ENCODE assay signal across 8 mouse cellular contexts in the genomic region with DNA sequence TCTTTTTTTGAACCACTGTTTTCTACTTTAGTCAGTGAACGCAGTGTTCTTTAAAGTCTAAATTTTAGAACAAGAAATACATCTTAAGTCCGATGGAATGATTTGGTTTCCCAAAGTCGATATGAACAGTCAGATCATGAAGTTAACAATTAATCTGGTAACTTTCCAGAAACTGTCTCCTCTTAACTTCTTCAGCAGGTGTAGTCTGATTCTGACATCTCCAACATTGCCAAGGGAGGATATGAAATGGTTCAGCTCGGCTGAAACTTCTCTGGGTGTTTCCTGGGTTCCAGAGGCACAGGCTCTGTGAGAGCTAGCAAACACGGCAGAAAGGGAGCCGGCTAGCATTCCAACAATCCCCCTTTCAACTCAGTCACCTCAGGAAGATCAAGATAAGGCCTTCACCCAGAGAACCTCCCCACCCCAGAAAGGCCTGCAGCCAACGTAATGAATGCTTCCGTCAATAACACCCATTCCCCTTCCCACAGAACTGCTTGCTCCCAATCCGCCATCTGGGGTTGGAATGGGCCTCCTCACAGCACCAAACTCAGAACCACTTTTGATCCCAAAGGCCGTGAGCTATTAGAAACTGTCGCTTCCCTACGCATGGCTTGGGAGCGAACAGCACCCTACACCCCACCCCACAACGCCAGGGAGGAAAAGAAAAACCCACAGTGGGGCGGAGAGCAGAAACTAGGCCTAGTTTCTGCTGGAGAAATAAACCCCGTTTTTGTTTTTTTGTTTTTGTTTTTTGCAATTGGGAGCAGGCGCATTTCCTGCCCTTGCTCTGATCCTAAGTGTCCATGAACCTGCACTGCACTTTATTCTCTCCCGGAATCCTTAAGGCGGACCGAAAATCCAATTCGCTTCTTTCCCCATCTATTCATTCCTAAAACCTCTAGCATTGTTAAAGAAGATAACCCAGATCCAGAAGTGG. TPM values are rescaled to one million over a fixed set of nuclear protein-coding genes. Genes with fewer than 3 reads are reported as not detected.
DNase-seq lines count a peak whose midpoint lies in the region; ATAC-seq and TF ChIP-seq lines count a peak whose summit lies in the region.

No protein-coding gene starts in this region.

- H3K4me3 ChIP-seq in MEL (ENCODE audit: control insufficient read depth in 1 of 2, insufficient read depth in 1 of 2, low read depth in 2 of 2, low read length in 2 of 2) = peak overlapping the region; percentile 70 to 98
- H3K4me3 ChIP-seq in heart, embryonic 11.5 days (ENCODE audit: low read depth, low read length) = peak overlapping the region; percentile 99
- peak overlapping the region; percentile 97 for H3K4me3 ChIP-seq in kidney, embryonic 16.5 days (ENCODE audit: low read length)
- peak overlapping the region; percentile 96 for H3K4me3 ChIP-seq in lung, postnatal 0 days (ENCODE audit: low read depth, low read length)

- TF ChIP-seq RAD21 in MEL (IDR thresholded peaks at IDR 0.05; ENCODE audit: low read depth, low read length) = no peak

- H3K4me1 ChIP-seq in MEL (ENCODE audit: control insufficient read depth in 1 of 2, insufficient read depth in 2 of 2, low read length in 2 of 2) = peaks cover 11 to 26% of the 10 kb centered on the region in 2 experiments
- H3K4me1 ChIP-seq in heart, embryonic 11.5 days (ENCODE audit: control insufficient read depth, insufficient read depth, low read length) = peaks cover 8% of the 10 kb centered on the region
- H3K4me1 ChIP-seq in kidney, embryonic 16.5 days (ENCODE audit: insufficient read depth, low read length) = peaks cover 12% of the 10 kb centered on the region
- peaks cover 14% of the 10 kb centered on the region; the same call in 1 of the 2 replicates for H3K4me1 ChIP-seq in lung, postnatal 0 days (ENCODE audit: insufficient read depth, low read depth, low read length)

- DNase-seq in adrenal gland, adult (ENCODE audit: inconsistent age in 2 of 2, low spot score in 1 of 2) = peak; percentile 42 to 81
- no peak for DNase-seq in adrenal gland, postnatal 4 days (ENCODE audit: low spot score in 2 of 2)
- DNase-seq in MEL (ENCODE audit: low read depth, low spot score) = peak; percentile 48
- peak; percentile 6 for DNase-seq in embryo, embryonic 10 days (ENCODE audit: low spot score)
- DNase-seq in lung, postnatal 0 days (ENCODE audit: low spot score) = peak; percentile 51
- DNase-seq in right cerebral cortex, postnatal 25 days = peak; percentile 31

- peak overlapping the region; percentile 70 for H3K4me2 ChIP-seq in heart, embryonic 11.5 days
- peak overlapping the region; percentile 81 for H3K4me2 ChIP-seq in kidney, embryonic 16.5 days (replicated peaks; ENCODE audit: low read depth, low read length)
- H3K4me2 ChIP-seq in lung, postnatal 0 days (replicated peaks; ENCODE audit: low read depth, low read length) = peak overlapping the region; percentile 80

- TF ChIP-seq CTCF in MEL (IDR thresholded peaks at IDR 0.05 in 2 of 3, conservative IDR thresholded peaks at IDR 0.05 in 1 of 3; ENCODE audit: control insufficient read depth in 1 of 3, insufficient read depth in 1 of 3, low read depth in 2 of 3, low read length in 3 of 3, poor library complexity in 1 of 3, severe bottlenecking in 1 of 3) = no peak
- TF ChIP-seq CTCF in lung, postnatal 0 days (IDR thresholded peaks at IDR 0.05) = no peak

- 11% methylated on average over 21 of the region's 21 CpGs for WGBS in heart, embryonic 11.5 days (ENCODE audit: insufficient replicate concordance)
- WGBS in kidney, embryonic 16.5 days = 9% methylated on average over 21 of the region's 21 CpGs
- WGBS in lung, postnatal 0 days = 6% methylated on average over 21 of the region's 21 CpGs

- peak overlapping the region; percentile 99 for H3K9ac ChIP-seq in MEL (ENCODE audit: control insufficient read depth, low read depth, low read length, poor library complexity, severe bottlenecking)
- H3K9ac ChIP-seq in heart, embryonic 11.5 days (ENCODE audit: low read depth, low read length) = peak overlapping the region; percentile 98
- peak overlapping the region; percentile 97 for H3K9ac ChIP-seq in kidney, embryonic 16.5 days (replicated peaks; ENCODE audit: low read length)
- H3K9ac ChIP-seq in lung, postnatal 0 days (replicated peaks; ENCODE audit: low read depth) = peak overlapping the region; percentile 98

- no peak for TF ChIP-seq EP300 in MEL (IDR thresholded peaks at IDR 0.05; ENCODE audit: low read depth in 1 of 2, low read length in 2 of 2)
- no peak for TF ChIP-seq EP300 in lung, postnatal 0 days (IDR thresholded peaks at IDR 0.05)

- no peaks in the 10 kb centered on the region for H3K27me3 ChIP-seq in MEL (ENCODE audit: control insufficient read depth in 1 of 2, insufficient read depth in 2 of 2, low read length in 2 of 2)
- H3K27me3 ChIP-seq in heart, embryonic 11.5 days (ENCODE audit: control insufficient read depth, insufficient read depth, low read length) = no peaks in the 10 kb centered on the region
- H3K27me3 ChIP-seq in kidney, embryonic 16.5 days (ENCODE audit: insufficient read depth, low read length) = no peaks in the 10 kb centered on the region
- no peaks in the 10 kb centered on the region for H3K27me3 ChIP-seq in lung, postnatal 0 days (replicated peaks; ENCODE audit: insufficient read depth, low read length)

- H3K36me3 ChIP-seq in MEL (ENCODE audit: control insufficient read depth in 1 of 2, insufficient read depth in 2 of 2, low read length in 2 of 2) = peaks cover 0 to 46% of the 10 kb centered on the region in 2 experiments; a peak in 3 of 4 replicates
- no peaks in the 10 kb centered on the region for H3K36me3 ChIP-seq in heart, embryonic 11.5 days (ENCODE audit: control insufficient read depth, insufficient read depth, low read length)
- H3K36me3 ChIP-seq in kidney, embryonic 16.5 days (ENCODE audit: insufficient read depth, low read length) = no peaks in the 10 kb centered on the region
- no peaks in the 10 kb centered on the region for H3K36me3 ChIP-seq in lung, postnatal 0 days (ENCODE audit: insufficient read depth, low read length)

- peak overlapping the region; percentile 28 for H3K27ac ChIP-seq in MEL (ENCODE audit: control insufficient read depth, low read depth, low read length)
- peak overlapping the region; percentile 97 for H3K27ac ChIP-seq in heart, embryonic 11.5 days (ENCODE audit: low read depth, low read length)
- peak overlapping the region; percentile 99 for H3K27ac ChIP-seq in kidney, embryonic 16.5 days (ENCODE audit: low read length)
- H3K27ac ChIP-seq in lung, postnatal 0 days (ENCODE audit: low read length) = peak overlapping the region; percentile 96

- H3K9me3 ChIP-seq in MEL (replicated peaks; ENCODE audit: insufficient read depth, low read length) = no peaks in the 10 kb centered on the region
- H3K9me3 ChIP-seq in heart, embryonic 11.5 days (replicated peaks; ENCODE audit: control insufficient read depth, low read length) = no peaks in the 10 kb centered on the region
- no peaks in the 10 kb centered on the region for H3K9me3 ChIP-seq in kidney, embryonic 16.5 days (ENCODE audit: low read length)
- no peaks in the 10 kb centered on the region for H3K9me3 ChIP-seq in lung, postnatal 0 days (ENCODE audit: low read length)

- ATAC-seq in heart, embryonic 11.5 days (replicated peaks; ENCODE audit: insufficient number of reproducible peaks, low FRiP score, low TSS enrichment) = no peak
- no peak for ATAC-seq in kidney, embryonic 16.5 days (ENCODE audit: low FRiP score, low TSS enrichment)
- no peak for ATAC-seq in lung, postnatal 0 days

- H3K79me2 ChIP-seq in MEL (ENCODE audit: control insufficient read depth, insufficient read depth, low read length, poor library complexity) = peaks cover 45% of the 10 kb centered on the region

- TF ChIP-seq POLR2A in MEL (IDR thresholded peaks at IDR 0.05; ENCODE audit: control insufficient read depth in 1 of 2, insufficient read depth in 1 of 2, low read depth in 1 of 2, low read length in 2 of 2, poor library complexity in 1 of 2) = no peak

TF ChIP-seq in MEL, 35 proteins besides CTCF, POLR2A, EP300 and RAD21:
- TF ChIP-seq SIN3A (IDR thresholded peaks at IDR 0.05; ENCODE audit: low read length) (peak; percentile 40), MYC (IDR thresholded peaks at IDR 0.05; ENCODE audit: low read depth, low read length) (no peak), ETS1 (IDR thresholded peaks at IDR 0.05; ENCODE audit: low read depth, low read length) (no peak), MAFK (IDR thresholded peaks at IDR 0.05; ENCODE audit: borderline replicate concordance, low read depth, low read length) (no peak), HCFC1 (IDR thresholded peaks at IDR 0.05; ENCODE audit: low read depth, low read length) (0 out of 2 replicates have a peak, but pooled peaks have one; percentile 30), CHD1 (IDR thresholded peaks at IDR 0.05; ENCODE audit: low read depth, low read length) (0 out of 2 replicates have a peak, but pooled peaks have one; percentile 66)

RNA-seq across cellular contexts. Expression of gene Wasl, which starts 1.3 kb away (rescaled TPM):
- 10 to 100 TPM; 58.2 to 67.7 TPM for total RNA-seq in adrenal gland, postnatal 4 days (2021)
- total RNA-seq in MEL (2012; rRNA removed) = 3.6 and 4.3 TPM in 2 replicates
- 10 to 100 TPM in 1 of 2 experiments, 1 to 10 TPM in 1; 9.5 to 33.3 TPM for polyA plus RNA-seq in MEL (2012; ENCODE audit: insufficient read depth in 1 of 2, insufficient read length in 2 of 2, low read depth in 1 of 2, low replicate concordance in 2 of 2, missing spikeins in 1 of 2)
- polyA plus RNA-seq in heart, embryonic 11.5 days (2014; fragmentation: Nextera tagmentation; extraction: Ambion mirVana) = 37.5 and 47.1 TPM in 2 replicates
- 82.1 and 99.1 TPM in 2 replicates for polyA plus RNA-seq in kidney, embryonic 16.5 days (2015; fragmentation: Nextera tagmentation; extraction: Ambion mirVana)
- polyA plus RNA-seq in lung, postnatal 0 days (2015; fragmentation: Nextera tagmentation; extraction: Ambion mirVana) = 88.3 and 93.5 TPM in 2 replicates

Comparison
In these comparisons a context has a peak if more than half of its experiments do, and no peak if none do; other contexts are left out.
1. DNase-seq: peak in adrenal gland, adult (2 of 2), MEL (single experiment), embryo, embryonic 10 days (single experiment), lung, postnatal 0 days (single experiment) and right cerebral cortex, postnatal 25 days (single experiment); none in adrenal gland, postnatal 4 days (0 of 2).
2. H3K27ac ChIP-seq: peak in every context shown above with its lines; median percentile 99 in kidney, embryonic 16.5 days; 97 in heart, embryonic 11.5 days; 96 in lung, postnatal 0 days; 28 in MEL.
3. Peak in every context shown above with its lines, with median percentiles within 50 percentile points of each other: H3K4me3 ChIP-seq, H3K9ac ChIP-seq and H3K4me2 ChIP-seq.